ENCODE assay signal across 7 mouse cellular contexts in the genomic region with DNA sequence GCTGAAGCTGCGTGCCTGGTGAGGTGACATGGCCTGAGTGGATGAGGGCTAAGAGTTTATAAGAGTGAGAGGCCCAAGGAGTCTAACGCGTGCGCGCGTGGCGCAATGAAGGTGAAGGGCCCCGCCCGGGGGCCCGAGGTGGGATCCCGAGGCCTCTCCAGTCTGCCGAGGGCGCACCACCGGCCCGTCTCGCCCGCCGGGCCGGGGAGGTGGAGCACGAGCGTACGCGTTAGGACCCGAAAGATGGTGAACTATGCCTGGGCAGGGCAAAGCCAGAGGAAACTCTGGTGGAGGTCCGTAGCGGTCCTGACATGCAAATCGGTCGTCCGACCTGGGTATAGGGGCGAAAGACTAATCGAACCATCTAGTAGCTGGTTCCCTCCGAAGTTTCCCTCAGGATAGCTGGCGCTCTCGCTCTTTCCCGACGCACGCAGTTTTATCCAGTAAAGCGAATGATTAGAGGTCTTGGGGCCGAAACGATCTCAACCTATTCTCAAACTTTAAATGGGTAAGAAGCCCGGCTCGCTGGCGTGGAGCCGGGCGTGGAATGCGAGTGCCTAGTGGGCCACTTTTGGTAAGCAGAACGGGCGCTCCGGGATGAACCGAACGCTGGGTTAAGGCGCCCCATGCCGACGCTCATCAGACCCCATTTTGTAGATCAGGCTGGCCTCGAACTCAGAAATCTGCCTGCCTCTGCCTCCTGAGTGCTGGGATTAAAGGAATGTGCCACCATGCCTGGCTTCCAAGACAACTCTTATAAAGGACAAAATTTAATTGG. TPM values are rescaled to one million over a fixed set of nuclear protein-coding genes. Genes with fewer than 3 reads are reported as not detected.
DNase-seq lines count a peak whose midpoint lies in the region; ATAC-seq and TF ChIP-seq lines count a peak whose summit lies in the region.
"Not testable (repeated sequence)": the region's sequence is repeated elsewhere in the genome, so short reads cannot be mapped to it uniquely, and the experiment has no call there.

No protein-coding gene starts in this region.

- peak; percentile 97 for ATAC-seq in embryonic facial prominence, embryonic 13.5 days (ENCODE audit: insufficient number of reproducible peaks, insufficient read depth, low FRiP score, low TSS enrichment, low read depth)
- peak; percentile 94 for ATAC-seq in hindbrain, embryonic 13.5 days (ENCODE audit: low FRiP score)
- peak; percentile 87 for ATAC-seq in lung, embryonic 15.5 days (ENCODE audit: borderline replicate concordance, extremely low read depth, low FRiP score, low TSS enrichment)
- peak; percentile 91 for ATAC-seq in neural tube, embryonic 11.5 days (ENCODE audit: insufficient read depth, low FRiP score, low TSS enrichment)

- not testable (repeated sequence) for TF ChIP-seq POLR2A in MEL (IDR thresholded peaks at IDR 0.05; ENCODE audit: control insufficient read depth in 1 of 2, insufficient read depth in 1 of 2, low read depth in 1 of 2, low read length in 2 of 2, poor library complexity in 1 of 2)

- 77% methylated on average over 55 of the region's 55 CpGs for WGBS in embryonic facial prominence, embryonic 13.5 days
- WGBS in hindbrain, embryonic 13.5 days, result 79% methylated on average over 55 of the region's 55 CpGs
- 71% methylated on average over 55 of the region's 55 CpGs for WGBS in lung, embryonic 15.5 days
- WGBS in neural tube, embryonic 11.5 days, result 73% methylated on average over 55 of the region's 55 CpGs

- H3K79me2 ChIP-seq in MEL (ENCODE audit: control insufficient read depth, insufficient read depth, low read length, poor library complexity), result not testable (repeated sequence)

- not testable (repeated sequence) for TF ChIP-seq EP300 in MEL (IDR thresholded peaks at IDR 0.05; ENCODE audit: low read depth in 1 of 2, low read length in 2 of 2)

- H3K27ac ChIP-seq in MEL (ENCODE audit: control insufficient read depth, low read depth, low read length); embryonic facial prominence, embryonic 13.5 days; hindbrain, embryonic 13.5 days; lung, embryonic 15.5 days; neural tube, embryonic 11.5 days (ENCODE audit: low read depth, low read length): not testable (repeated sequence)

- H3K9ac ChIP-seq in MEL (ENCODE audit: control insufficient read depth, low read depth, low read length, poor library complexity, severe bottlenecking); embryonic facial prominence, embryonic 13.5 days; hindbrain, embryonic 13.5 days; lung, embryonic 15.5 days; neural tube, embryonic 11.5 days (ENCODE audit: low read length): not testable (repeated sequence)

- not testable (repeated sequence) for TF ChIP-seq RAD21 in MEL (IDR thresholded peaks at IDR 0.05; ENCODE audit: low read depth, low read length)

- TF ChIP-seq CTCF in MEL (IDR thresholded peaks at IDR 0.05 in 2 of 3, conservative IDR thresholded peaks at IDR 0.05 in 1 of 3; ENCODE audit: control insufficient read depth in 1 of 3, insufficient read depth in 1 of 3, low read depth in 2 of 3, low read length in 3 of 3, poor library complexity in 1 of 3, severe bottlenecking in 1 of 3), result not testable (repeated sequence)

- not testable (repeated sequence) for H3K4me1 ChIP-seq in MEL (ENCODE audit: control insufficient read depth in 1 of 2, insufficient read depth in 2 of 2, low read length in 2 of 2); embryonic facial prominence, embryonic 13.5 days; hindbrain, embryonic 13.5 days (replicated peaks); lung, embryonic 15.5 days; neural tube, embryonic 11.5 days (ENCODE audit: control insufficient read depth, insufficient read depth, low read length)

- H3K36me3 ChIP-seq in MEL (ENCODE audit: control insufficient read depth in 1 of 2, insufficient read depth in 2 of 2, low read length in 2 of 2); embryonic facial prominence, embryonic 13.5 days; hindbrain, embryonic 13.5 days; lung, embryonic 15.5 days; neural tube, embryonic 11.5 days (ENCODE audit: control insufficient read depth, insufficient read depth, low read length): not testable (repeated sequence)

- not testable (repeated sequence) for H3K4me3 ChIP-seq in MEL (ENCODE audit: control insufficient read depth in 1 of 2, insufficient read depth in 1 of 2, low read depth in 2 of 2, low read length in 2 of 2); embryonic facial prominence, embryonic 13.5 days; hindbrain, embryonic 13.5 days; lung, embryonic 15.5 days; neural tube, embryonic 11.5 days (ENCODE audit: low read depth, low read length)

- not testable (repeated sequence) for DNase-seq in MEL (ENCODE audit: low read depth, low spot score); neural tube, embryonic 11.5 days (ENCODE audit: low spot score)
- DNase-seq in gastrocnemius, postnatal 14 days, result peak; percentile 48
- peak; percentile 58 for DNase-seq in kidney, postnatal 10 days

- intact Hi-C loops in gastrocnemius, postnatal 14 days (cut with DNase I; ENCODE audit: low total_unique reads), result not testable (repeated sequence)

- H3K27me3 ChIP-seq in MEL (ENCODE audit: control insufficient read depth in 1 of 2, insufficient read depth in 2 of 2, low read length in 2 of 2); embryonic facial prominence, embryonic 13.5 days; hindbrain, embryonic 13.5 days; lung, embryonic 15.5 days; neural tube, embryonic 11.5 days (ENCODE audit: control insufficient read depth, insufficient read depth, low read length): not testable (repeated sequence)

- not testable (repeated sequence) for H3K4me2 ChIP-seq in embryonic facial prominence, embryonic 13.5 days; hindbrain, embryonic 13.5 days; lung, embryonic 15.5 days; neural tube, embryonic 11.5 days (ENCODE audit: low read depth)

- not testable (repeated sequence) for H3K9me3 ChIP-seq in MEL (replicated peaks; ENCODE audit: insufficient read depth, low read length); embryonic facial prominence, embryonic 13.5 days; hindbrain, embryonic 13.5 days; lung, embryonic 15.5 days; neural tube, embryonic 11.5 days (ENCODE audit: control insufficient read depth, low read length)

TF ChIP-seq in MEL, 35 proteins besides CTCF, POLR2A, EP300 and RAD21:
- peak; percentile 94; the same call in 1 of the 2 replicates for TF ChIP-seq UBTF (IDR thresholded peaks at IDR 0.05; ENCODE audit: borderline replicate concordance, insufficient read depth, low read depth, low read length)

RNA-seq across cellular contexts. Expression of gene Cerk, which starts 8.9 kb away (rescaled TPM):
- 3.8 and 4.1 TPM in 2 replicates for total RNA-seq in MEL (2012; rRNA removed)
- polyA plus RNA-seq in MEL (2012; ENCODE audit: insufficient read depth in 1 of 2, insufficient read length in 2 of 2, low read depth in 1 of 2, low replicate concordance in 2 of 2, missing spikeins in 1 of 2), result 1 to 10 TPM in 1 of 2 experiments, not detected in 1; 9.5 TPM
- polyA plus RNA-seq in embryonic facial prominence, embryonic 13.5 days (2015; fragmentation: Nextera tagmentation; extraction: Ambion mirVana), result 14.0 and 16.5 TPM in 2 replicates
- total RNA-seq in gastrocnemius, postnatal 14 days (2021), result 1 to 10 TPM; 6.5 to 7.4 TPM
- 24.3 and 24.5 TPM in 2 replicates for polyA plus RNA-seq in hindbrain, embryonic 13.5 days (2015; fragmentation: Nextera tagmentation; extraction: Ambion mirVana)
- 26.6 and 27.8 TPM in 2 replicates for polyA plus RNA-seq in lung, embryonic 15.5 days (2015; fragmentation: Nextera tagmentation; extraction: Ambion mirVana)
- 21.4 and 26.8 TPM in 2 replicates for polyA plus RNA-seq in neural tube, embryonic 11.5 days (2014; fragmentation: Nextera tagmentation; extraction: Ambion mirVana)

RNA-seq across cellular contexts. Expression of gene Tbc1d22a, which starts 19.4 kb away (rescaled TPM):
- 15.1 and 15.9 TPM in 2 replicates for total RNA-seq in MEL (2012; rRNA removed)
- 10 to 100 TPM in 1 of 2 experiments, not detected in 1; 21.1 TPM for polyA plus RNA-seq in MEL (2012; ENCODE audit: insufficient read depth in 1 of 2, insufficient read length in 2 of 2, low read depth in 1 of 2, low replicate concordance in 2 of 2, missing spikeins in 1 of 2)
- 10.8 and 12.8 TPM in 2 replicates for polyA plus RNA-seq in embryonic facial prominence, embryonic 13.5 days (2015; fragmentation: Nextera tagmentation; extraction: Ambion mirVana)
- total RNA-seq in gastrocnemius, postnatal 14 days (2021), result 10 to 100 TPM; 10.4 to 11.9 TPM
- polyA plus RNA-seq in hindbrain, embryonic 13.5 days (2015; fragmentation: Nextera tagmentation; extraction: Ambion mirVana), result 12.1 and 13.5 TPM in 2 replicates
- 10.3 and 12.4 TPM in 2 replicates for polyA plus RNA-seq in lung, embryonic 15.5 days (2015; fragmentation: Nextera tagmentation; extraction: Ambion mirVana)
- polyA plus RNA-seq in neural tube, embryonic 11.5 days (2014; fragmentation: Nextera tagmentation; extraction: Ambion mirVana), result 9.9 TPM in 2 replicates
